Mouse (Mus musculus) testis, adult 2 months (tissue): Measurements from ENCODE around the gene Gm498.

Experiments used
- CTCF ChIP-seq: fragments of 200-500 bp; IDR thresholded peaks from 2 replicates; pipeline ENCODE4 v1.5.1; 2012; ENCODE audit warnings: low read depth, mild to moderate bottlenecking, inconsistent platforms, low read length, moderate library complexity; ENCODE audit not compliant: control insufficient read depth, insufficient read depth, insufficient replicate concordance
- POLR2A ChIP-seq: fragments of 200-500 bp; IDR thresholded peaks from 2 replicates; pipeline ENCODE4 v1.6.1; 2012; ENCODE audit warnings: low read depth, mild to moderate bottlenecking, inconsistent platforms, low read length, moderate library complexity; ENCODE audit not compliant: control insufficient read depth

GRCm38 (mm10) chr7:143833581-143834190 is 33.0 kb upstream of the Gm498 start:
- TF ChIP-seq POLR2A: no peak
- no peak for TF ChIP-seq CTCF
